Mouse (Mus musculus) G1E (cell line): ENCODE results near the gene Adgrv1.

Experiments
- CTCF ChIP-seq: IDR thresholded peaks from 2 replicates; pipeline ENCODE4 v1.5.1; 2012; ENCODE audit warnings: low read depth, low read length, inconsistent platforms, mixed read lengths
- GATA1 ChIP-seq: IDR thresholded peaks from 2 replicates; pipeline ENCODE4 v1.6.1; 2012; ENCODE audit warnings: borderline replicate concordance, low read length, inconsistent platforms, mixed read lengths
- GATA2 ChIP-seq: IDR thresholded peaks from 2 replicates; pipeline ENCODE4 v1.6.1; 2012; ENCODE audit warnings: low read depth, low read length, inconsistent platforms, borderline replicate concordance
- POLR2AphosphoS5 ChIP-seq: IDR thresholded peaks from 2 replicates; pipeline ENCODE4 v1.6.1; 2012; ENCODE audit warnings: low read depth, low read length, inconsistent platforms; ENCODE audit not compliant: insufficient replicate concordance
- TAL1 ChIP-seq: conservative IDR thresholded peaks from 2 replicates; pipeline ENCODE4 v1.6.1; 2012; ENCODE audit warnings: low read depth, low read length, inconsistent platforms, mixed read lengths

GRCm38 (mm10) chr13:81280650-81281229 is 352.2 kb downstream of the Adgrv1 start:
- TF ChIP-seq GATA1 (no peak), CTCF (no peak), TAL1 (no peak), POLR2AphosphoS5 (no peak), GATA2 (no peak)
